In genomic region chr2:112367726-112368673, GRCm38 (mm10) we compare ENCODE assay signal across 8 mouse cellular contexts. TPM values are rescaled to one million over a fixed set of nuclear protein-coding genes. Genes with fewer than 3 reads are reported as not detected.
A peak's percentile ranks its signal among the peaks of the same experiment; 100 is the strongest.
DNase-seq lines count a peak whose midpoint lies in the region; ATAC-seq lines count a peak whose summit lies in the region.

Emc4 (minus strand) TSS chr2:112368027.

- H3K36me3 ChIP-seq in hindbrain, embryonic 15.5 days = peaks cover 16% of the 10 kb centered on the region

- H3K27ac ChIP-seq in hindbrain, embryonic 15.5 days (replicated peaks) = peak within 1 kb of the TSS; percentile 92

- WGBS in hindbrain, embryonic 15.5 days = 2% methylated on average over 46 of the region's 46 CpGs

- H3K9ac ChIP-seq in hindbrain, embryonic 15.5 days = peak within 1 kb of the TSS; percentile 75

- peak; percentile 92 for ATAC-seq in hindbrain, embryonic 15.5 days (ENCODE audit: low FRiP score, low read depth)

- DNase-seq in R1 (ENCODE audit: low read depth, low spot score) = peak; percentile 97
- peak; percentile 95 to 97 for DNase-seq in cerebellum, postnatal 25 days
- DNase-seq in frontal cortex, postnatal 36 days (ENCODE audit: low spot score in 2 of 2) = peak; percentile 92 to 96
- peak; percentile 80 for DNase-seq in left cerebral cortex, adult 11 months (ENCODE audit: low spot score)
- DNase-seq in lung, postnatal 4 days = peak; percentile 90 to 92
- peak; percentile 87 for DNase-seq in retina, postnatal 7 days (ENCODE audit: low read depth, low spot score)
- peak; percentile 78 for DNase-seq in urinary bladder, adult 2 months (ENCODE audit: low spot score)

- no peaks in the 10 kb centered on the region for H3K9me3 ChIP-seq in hindbrain, embryonic 15.5 days

- no peaks in the 10 kb centered on the region for H3K27me3 ChIP-seq in hindbrain, embryonic 15.5 days

- peak within 1 kb of the TSS; percentile 86 for H3K4me2 ChIP-seq in hindbrain, embryonic 15.5 days

- H3K4me1 ChIP-seq in hindbrain, embryonic 15.5 days (replicated peaks) = peaks cover 20% of the 10 kb centered on the region

- peak within 1 kb of the TSS; percentile 90 for H3K4me3 ChIP-seq in hindbrain, embryonic 15.5 days

RNA-seq across cellular contexts. Expression of gene Emc4, which starts in this region (rescaled TPM):
- 198 and 201 TPM in 2 replicates for polyA plus RNA-seq in hindbrain, embryonic 15.5 days (2015; fragmentation: Nextera tagmentation; extraction: Ambion mirVana)
- 89.9 and 92.4 TPM in 2 replicates for polyA plus RNA-seq in urinary bladder, adult 2 months (2012; rRNA removed)

Comparison
In these comparisons a context has a peak if more than half of its experiments do, and no peak if none do; other contexts are left out.
1. Peak in every context shown above with its lines: DNase-seq, ATAC-seq, H3K4me3 ChIP-seq and H3K27ac ChIP-seq.